Mouse (Mus musculus): Measurements from ENCODE around the gene Ptpn11.
"Not testable (repeated sequence)": the region's sequence is repeated elsewhere in the genome, so short reads cannot be mapped to it uniquely, and the experiment has no call there.

Ptpn11 gene

DNA sequence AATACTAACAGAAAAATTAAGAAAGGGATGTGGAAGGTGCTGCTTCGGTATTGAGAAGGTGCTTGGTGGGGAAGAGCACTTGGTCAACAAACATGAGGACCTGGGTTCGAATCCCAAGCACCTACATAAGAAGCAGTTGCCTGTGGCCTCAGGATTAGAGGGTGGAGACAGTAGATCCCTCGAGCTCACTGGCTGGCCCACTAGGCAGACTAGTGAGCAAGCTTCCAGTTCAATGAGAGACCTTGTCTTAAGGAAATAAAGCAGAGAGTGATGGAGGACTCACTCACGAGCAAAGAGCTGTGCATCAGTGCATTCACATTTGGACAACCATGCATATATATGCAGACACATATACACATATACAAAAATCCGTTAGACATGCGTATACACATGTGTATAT lies 20.9 kb upstream of the Ptpn11 start:
- DNase-seq: no peak

DNA sequence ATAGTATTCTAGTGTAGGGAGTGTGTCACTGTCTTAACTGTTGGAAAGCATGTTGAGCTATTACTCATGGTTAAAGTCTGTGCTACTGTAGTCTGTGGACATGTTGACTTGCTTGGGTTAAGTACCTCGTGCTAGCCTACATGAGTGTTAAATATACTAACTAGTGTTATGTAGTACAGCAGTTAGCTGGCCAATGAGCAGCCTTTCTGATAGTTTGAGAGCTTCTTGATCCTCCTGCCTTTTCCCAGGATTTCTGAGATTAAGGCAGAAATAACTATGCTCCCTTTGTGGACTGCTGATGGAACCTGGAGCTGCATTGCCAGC lies 19.4 kb upstream of the Ptpn11 start:
- DNase-seq: no peak

DNA sequence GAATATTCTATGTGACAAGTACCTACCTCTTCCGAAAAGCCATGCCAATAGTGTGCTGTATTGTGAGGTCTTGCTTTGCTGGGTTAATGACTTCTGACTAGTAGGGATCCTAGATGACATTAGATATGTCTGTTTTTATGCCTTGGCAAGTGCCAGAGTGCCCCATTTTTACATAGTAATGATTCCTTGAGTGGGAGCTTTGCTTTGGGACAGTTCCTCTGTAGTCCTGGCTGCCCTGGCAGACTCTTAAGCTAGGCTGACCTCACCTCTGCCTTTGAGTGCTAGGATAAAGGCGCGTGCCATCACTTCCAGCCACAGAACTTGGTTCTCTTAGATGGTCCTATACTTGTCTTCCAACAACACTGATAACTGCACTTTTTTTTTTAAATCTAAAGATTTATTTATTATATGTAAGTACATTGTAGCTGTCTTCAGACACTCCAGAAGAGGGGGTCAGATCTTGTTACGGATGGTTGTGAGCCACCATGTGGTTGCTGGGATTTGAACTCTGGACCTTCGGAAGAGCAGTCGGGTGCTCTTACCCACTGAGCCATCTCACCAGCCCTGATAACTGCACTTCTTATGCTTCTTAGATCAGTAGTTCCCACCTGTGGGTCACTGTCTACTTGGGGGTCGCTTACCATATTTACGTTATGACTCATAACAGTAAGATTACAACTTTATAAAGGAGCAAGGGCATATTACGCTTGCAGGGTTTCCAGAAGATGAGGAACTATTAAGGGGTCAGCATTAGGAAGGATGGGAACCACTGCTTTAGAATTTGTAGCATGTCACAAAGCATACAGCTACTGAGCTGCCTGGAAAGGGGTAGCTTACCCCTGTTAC lies 18.8 kb upstream of the Ptpn11 start:
- no peak for DNase-seq

DNA sequence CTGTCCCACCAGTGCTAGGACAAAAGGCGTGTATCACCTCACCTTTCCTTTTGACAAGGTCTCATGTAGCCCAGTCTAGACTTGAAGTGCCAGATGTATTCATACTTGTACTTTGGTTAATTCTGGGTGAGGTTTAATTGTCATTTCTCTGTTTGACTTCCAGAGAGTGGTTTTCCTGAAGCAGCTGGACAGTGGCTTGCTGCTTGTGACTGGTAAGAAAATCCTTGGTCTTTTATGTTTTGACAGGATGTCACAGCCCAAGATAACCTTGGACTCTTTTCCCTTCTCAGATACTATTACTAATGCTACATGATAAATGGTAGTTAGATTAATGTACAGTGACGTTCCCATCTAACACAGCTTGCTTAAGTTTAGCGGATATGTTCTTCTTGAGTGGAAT lies 15.8 kb upstream of the Ptpn11 start:
- no peak for DNase-seq

DNA sequence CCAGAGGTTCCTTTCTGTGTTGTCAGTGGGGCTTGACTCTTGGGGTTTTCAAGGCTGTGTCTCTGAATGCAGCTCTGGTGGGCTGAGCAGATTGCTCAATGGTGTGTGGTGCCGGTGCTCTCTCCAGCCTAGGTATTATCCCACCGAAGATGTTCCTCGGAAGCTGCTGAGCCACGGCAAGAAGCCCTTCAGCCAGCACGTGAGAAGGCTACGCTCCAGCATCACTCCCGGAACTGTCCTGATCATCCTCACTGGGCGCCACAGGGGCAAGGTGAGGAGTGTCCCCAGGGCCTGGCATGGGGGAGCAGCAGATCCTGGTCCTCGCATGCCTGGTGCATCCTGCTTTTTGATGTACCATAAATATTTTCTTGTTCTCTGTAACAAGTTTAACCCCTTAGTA lies 15.3 kb upstream of the Ptpn11 start:
- no peak for DNase-seq

DNA sequence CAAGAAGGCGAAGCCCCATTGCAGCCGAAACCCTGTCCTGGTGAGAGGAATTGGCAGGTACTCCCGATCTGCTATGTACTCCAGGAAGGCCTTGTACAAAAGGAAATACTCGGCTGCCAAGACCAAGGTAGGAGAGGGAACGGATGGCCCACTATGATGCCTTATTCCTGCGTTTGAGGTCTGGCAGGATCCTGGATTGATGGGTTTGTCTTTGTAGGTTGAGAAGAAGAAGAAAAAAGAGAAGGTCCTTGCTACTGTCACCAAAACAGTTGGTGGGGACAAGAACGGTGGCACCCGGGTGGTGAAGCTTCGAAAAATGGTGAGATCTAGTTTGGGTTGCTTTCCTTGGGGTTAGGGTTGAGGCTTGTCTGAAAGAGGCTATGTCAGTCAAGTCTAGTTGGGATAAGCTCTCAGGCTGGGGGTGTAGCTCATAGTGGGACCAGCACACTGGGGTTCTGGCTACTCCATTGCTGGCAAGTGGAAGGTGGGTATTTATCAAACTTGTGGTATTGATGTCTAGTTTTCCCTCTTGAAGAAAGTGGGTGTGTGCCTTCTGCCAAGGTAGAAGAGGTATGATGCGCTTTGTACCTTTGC lies 14.4 kb upstream of the Ptpn11 start:
- DNase-seq: not testable (repeated sequence)

DNA sequence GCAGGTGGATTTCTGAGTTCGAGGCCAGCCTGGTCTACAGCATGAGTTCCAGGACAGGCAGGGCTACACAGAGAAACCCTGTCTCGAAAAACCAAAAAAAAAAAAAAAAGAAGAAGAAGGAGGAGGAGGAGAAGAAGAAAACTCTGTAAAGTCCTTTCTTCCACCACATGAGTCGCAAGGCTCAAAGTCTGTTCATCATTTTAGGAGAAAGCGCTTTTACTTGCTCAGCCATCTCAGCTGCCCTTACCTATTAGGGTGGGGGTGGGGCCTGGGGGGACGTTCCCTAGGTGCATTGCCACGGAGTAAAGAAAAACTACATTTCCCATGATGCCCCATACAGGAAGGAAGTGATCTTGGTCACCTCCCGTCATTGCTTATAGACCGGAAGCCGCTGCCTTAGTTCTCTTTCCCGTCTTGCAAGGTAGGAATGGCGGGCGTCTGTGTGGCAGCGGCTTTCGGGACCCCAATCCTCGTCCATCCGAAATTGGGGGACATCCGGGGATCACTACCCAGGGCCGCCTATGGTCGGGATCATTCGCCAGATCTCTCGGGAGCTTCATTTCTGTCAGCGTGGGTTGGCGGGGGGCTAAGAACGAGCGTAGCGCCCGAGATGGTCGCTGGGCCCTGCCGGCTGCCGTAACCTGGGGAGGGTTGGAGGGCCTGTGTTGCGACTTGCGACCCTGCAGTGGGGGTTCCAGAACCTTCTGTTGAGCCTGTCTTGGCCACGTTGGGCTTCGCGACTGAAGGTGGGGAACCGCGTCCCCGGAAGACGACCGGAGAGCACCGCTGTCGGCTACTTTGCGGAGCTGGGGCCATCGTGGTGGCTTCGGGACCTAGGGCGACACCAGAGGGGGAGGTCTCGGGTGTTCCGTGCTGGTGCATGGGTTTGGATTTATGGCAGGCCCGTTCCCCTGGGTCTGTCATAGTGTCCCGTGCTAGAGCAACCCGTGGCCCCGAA lies 13.2 kb upstream of the Ptpn11 start, which contains the start of gene Rpl6:
Rpl6 (plus strand) TSS at position 350 of the 958 bp plus-strand sequence.
- peak; percentile 68 for DNase-seq

DNA sequence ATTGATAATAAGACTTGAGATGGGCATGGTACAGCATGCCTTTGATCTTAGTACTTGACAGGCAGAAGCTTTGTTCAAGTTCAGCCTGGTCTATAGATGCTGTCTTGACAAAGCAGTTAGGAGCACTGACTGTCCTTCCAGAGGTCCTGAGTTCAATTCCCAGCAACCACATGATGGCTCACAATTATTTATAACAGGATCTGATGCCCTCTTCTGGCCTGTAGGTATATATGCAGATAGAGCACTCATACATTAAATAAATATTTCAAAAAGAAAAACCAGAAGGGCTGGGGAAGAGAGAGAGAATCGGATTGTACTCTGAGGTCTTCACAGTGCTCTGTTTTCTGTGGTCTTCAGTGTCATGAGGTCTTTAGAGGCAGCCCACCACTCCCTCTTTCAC lies 11.3 kb upstream of the Ptpn11 start:
- DNase-seq: no peak

DNA sequence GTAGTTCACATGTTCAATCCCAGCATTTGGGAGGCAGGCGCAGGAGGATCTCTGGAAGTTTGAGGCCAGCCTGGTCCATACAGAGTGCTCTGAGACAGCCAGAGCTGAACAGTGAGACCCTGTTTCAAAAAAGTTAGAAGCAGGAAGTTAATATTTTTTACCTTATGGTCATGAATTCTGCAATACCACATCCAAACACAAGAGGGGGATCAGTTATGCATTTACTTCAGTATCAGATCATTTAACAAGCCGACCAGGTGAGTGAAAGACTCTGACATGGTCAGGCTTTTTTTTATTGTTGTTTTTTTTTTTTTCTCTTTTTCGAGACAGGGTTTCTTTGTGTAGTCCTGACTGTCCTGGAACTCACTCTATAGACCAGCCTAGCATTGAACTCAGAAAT lies 10.5 kb upstream of the Ptpn11 start:
- DNase-seq: no peak

DNA sequence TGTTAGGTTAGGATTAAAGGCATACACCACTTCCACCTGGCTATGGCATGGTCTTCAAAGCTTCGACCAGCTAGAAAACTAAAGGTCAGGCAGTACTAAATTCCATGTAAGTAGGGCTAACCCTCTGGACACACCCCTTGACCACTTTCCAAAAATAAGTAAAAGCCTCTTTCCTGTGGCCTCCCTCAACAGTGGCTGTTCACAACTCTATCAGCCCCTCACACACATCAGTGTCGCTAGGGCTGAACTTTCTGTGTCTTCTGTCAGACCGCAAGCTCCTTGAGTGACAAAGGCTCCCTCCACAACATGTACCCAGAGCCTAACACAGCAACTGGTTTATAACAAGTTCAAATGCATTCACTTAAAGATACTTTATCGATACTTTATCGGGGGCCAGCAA lies 7.2 kb upstream of the Ptpn11 start:
- DNase-seq: no peak

DNA sequence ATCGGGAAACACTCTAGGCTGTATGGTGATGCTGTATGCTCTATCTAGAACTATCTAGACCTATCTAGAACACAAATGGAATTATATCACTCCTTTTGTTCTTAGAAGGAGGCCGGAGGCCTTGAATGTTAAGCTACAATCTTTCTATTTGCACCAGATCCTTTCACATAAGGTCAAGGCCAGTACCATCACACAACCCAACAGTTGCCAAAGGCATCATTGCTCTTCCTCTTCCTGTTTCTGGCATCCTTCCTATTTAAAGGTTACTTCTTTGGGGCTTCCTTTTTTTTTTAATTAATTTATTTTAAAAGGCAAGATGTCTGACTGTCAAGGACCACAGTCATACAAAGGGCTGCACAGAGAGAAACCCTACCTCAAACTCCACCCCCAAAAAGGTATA lies 6.1 kb upstream of the Ptpn11 start:
- DNase-seq: no peak

DNA sequence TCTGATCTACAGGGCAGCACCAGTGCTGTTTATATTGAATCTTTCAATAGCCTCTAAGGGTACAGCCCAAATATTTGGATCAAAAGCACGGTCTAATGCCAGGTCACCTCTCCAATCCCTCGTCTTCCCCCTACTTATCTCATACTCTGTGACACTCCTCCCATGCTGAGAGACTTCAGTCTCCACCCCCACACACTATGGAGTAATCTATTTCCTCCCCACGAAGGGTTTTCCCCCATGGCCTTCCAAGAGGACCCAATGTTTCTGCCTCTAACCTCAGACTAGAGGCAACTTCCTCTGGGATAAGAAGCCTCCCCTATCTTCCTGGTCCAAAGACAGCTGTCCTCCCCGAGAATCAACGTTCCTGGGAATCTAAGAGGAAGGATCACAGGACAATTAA lies 5.6 kb upstream of the Ptpn11 start:
- DNase-seq: no peak

DNA sequence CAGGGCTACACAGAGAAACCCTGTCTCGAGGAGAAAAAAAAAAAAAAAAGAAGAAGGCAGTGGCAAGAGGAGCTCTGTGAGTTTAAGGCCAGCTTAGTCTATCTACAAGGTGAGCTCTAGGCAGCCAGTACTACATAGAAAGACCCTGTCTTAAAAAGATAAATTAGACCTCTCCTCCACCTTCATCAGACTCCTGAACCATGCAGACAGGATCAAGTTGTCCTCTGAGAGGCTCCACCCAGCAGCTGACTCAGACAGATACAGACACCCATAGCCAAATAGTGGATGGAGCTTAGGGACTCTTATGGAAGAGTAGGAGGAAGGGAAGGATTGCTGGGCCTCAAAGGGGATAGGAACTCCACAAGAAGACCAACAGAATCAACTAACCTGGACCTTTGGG lies 3.0 kb upstream of the Ptpn11 start:
- DNase-seq: no peak

DNA sequence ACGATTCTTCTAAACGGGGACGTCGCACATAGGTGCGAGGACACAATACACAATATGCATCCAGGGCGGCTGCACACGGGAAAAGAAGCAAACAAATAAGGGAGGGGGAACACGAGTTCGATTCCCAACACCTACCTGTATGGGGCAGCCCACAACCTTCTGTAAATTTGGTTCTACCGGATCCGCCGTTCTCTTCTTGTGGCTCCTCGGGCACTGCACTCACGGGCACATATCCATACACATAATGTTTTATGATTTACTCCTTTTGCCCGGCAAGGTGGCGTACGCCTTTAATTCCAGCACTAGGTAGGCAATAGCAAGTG lies 348 bp upstream of the Ptpn11 start:
- DNase-seq: no peak

DNA sequence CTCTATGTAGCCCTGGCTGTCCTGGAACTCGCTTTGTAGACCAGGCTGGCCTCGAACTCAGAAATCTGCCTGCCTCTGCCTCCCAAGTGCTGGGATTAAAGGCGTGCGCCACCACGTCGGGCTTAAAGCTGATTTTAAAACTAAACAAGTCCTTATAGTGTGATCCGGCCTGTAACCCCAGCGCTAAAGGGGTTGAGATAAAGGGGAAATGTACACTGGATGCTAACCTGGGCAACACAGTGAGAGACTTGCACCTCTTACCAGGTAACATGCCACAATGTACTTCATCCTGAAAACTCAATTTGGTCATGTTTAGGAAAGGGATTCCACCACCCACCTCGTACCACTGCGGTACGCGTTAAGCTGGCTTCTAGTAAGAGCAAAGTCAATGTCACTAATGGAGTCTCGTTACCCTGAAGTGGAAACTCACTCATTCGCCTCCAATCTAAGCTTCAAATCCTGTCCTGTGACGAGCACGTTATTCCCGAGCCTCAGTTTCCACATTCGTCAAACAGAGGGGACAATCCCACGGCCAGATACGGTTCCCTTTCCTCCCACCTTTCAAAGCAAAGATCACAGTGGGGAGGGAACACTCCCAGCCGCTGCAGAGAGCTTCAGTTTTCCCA lies 874 bp downstream of the Ptpn11 start:
- no peak for DNase-seq

DNA sequence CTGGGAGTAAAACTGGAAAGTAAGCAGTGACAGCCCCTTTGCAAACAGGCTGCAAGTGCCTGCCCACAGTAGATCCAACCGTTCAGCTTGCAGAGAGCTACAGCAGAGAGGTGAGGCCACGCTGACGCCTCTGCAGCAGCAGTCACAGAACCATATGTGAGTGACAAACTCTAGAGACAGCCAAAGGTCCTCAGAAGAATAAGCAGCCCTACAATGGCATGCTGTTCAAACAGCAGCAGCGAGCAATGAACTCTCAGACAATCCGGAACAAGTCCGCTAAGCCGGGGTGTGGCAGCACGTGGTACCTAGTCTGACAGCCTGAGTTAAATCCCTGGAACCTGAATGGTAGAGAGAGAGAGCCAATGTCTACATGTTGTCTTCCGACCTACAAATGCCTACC lies 2.0 kb downstream of the Ptpn11 start:
- no peak for DNase-seq

DNA sequence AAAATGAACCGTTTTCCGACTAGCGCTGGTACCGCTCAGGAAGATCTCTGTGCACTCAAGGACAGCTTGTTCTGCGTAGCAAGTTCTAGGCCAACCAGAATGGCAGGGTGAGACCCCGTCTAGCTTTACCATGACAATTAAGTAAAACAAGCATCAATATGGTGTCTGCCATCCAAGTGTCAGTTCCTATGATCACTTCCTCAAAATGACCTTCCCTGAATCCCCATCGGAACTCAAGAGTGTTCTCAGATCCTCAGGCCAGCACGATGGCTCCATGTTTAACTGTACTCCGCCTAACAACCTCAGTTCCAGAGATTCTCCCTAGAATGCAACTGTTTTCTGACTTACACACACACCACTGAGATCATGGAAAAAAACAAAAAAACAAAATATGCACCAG lies 2.9 kb downstream of the Ptpn11 start:
- DNase-seq: no peak

DNA sequence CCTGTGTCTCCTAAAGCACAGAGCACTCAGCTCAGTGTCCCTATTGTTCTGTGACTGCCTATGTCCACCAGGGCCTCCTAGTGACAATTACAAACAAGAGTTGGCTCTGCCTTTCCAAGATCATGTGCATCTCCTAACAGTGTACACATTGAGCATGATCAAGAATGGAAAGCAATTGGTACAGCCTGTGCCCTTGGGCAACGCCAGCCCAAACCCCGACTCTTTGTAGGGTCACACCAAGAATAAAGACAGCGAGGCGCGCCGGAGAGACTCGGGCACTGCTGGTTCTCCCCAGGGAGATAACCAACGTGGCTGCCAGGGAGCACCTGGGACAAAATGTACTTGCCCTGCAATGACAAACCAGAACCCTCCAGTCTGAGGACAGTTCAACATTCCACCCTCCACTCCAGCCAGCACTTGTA lies 3.6 kb downstream of the Ptpn11 start:
- DNase-seq: no peak

DNA sequence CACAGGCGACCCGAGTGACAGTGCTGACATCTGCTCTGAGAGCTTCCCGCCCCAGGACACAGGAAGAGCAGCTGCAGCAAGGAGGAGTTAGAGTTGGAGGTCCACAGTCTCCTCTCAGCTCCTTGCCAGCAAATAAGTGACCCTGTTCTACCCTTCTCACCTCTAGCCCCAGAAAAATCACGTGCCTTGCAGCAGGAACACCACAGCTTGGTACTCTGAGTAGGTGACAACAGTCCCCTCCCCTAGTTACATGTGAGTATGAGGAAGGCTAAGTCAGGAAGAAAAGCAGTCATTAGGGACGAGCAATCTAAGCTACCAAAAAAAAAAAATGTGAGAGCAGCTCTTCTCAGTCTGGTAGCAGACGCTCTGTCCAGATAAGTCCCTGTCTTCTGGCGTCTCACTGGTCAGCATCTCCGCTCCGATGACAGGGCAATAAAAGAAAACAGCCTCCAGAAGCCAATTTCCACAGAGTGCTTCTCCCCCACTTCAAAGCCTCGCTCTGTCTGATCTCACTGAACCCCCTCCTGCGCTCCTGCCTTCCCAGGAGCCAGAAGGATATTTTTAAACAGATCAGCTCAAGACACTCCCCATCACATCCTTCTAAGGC lies 6.1 kb downstream of the Ptpn11 start:
- no peak for DNase-seq

DNA sequence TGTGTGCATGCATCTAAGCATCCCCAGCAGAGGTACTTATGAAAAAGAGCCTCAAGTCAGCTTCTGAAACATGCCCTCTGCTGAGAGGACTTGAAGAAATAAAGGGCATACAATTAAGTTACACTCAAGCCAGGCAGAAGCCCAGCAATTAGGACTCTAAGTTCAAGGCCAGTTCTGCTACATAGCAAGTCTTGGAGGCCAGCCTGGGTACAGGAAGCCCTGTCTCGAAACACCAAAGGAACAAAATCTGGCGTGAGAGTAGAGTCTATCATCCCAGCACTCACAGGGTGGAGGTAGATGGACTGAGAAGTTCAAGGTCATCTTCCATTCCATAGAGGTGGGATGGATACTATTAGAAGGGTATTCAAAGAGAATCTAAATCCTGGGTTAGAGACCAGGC lies 6.8 kb downstream of the Ptpn11 start:
- DNase-seq: no peak

DNA sequence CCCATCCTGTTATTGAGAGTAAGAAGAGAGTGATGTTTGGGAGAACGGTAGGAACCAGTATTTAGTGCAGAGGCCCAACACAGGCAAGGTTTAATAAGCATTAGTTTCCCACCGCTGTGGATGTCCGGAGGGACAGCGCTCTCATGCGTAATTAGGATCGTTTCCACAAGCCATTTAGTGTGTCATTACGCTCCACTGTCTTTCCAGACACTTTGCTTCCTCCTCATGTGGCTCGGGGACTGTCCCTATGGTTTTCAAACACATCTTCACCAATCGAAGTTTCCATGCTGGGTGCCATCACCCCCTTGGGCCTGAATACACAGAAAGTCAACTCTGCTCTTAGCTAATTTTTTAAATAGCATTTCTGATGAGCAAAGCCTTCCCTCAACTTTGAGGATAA lies 7.9 kb downstream of the Ptpn11 start:
- no peak for DNase-seq

DNA sequence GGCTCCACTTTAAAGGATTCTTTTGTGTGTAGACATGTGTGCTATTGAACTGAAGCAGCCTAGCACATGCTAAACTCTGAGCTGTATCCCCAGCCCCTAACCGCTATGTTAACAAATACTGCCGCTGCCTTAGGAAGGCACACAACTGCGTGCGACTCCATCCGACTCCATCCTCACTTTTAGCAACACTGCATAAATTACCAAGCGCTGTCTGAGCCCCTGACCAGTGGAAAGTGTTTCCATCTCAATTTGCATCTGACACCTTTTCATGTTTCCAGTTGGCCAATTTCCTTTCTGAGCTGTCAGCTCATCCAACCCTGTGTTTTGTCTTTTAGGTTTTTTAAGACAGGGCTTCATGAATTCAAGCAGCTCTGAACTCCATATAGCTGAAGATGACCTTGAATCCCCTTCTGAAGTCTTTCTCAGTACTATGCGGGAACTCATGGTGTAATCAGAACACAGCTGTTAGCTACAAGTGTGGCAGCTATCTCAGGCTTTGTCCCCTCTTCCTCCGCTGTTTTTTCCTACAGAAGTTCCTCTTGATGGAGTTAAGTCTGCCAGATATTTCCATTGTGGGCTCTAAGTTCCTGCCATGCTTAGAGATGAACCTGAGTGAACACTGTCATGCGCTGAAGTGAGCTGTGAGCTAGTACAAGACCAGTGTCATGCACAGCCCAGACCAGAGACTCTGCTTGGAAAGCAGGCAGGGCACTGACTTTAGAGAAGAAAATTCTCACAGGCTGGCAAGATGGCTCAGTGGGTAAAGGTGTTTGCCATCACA lies 11.9 kb downstream of the Ptpn11 start:
- DNase-seq: no peak
